Mouse (Mus musculus): ENCODE data around the gene Ndufs8.
"Not testable (repeated sequence)": the region's sequence is repeated elsewhere in the genome, so short reads cannot be mapped to it uniquely, and the experiment has no call there.

The Ndufs8 gene

DNA sequence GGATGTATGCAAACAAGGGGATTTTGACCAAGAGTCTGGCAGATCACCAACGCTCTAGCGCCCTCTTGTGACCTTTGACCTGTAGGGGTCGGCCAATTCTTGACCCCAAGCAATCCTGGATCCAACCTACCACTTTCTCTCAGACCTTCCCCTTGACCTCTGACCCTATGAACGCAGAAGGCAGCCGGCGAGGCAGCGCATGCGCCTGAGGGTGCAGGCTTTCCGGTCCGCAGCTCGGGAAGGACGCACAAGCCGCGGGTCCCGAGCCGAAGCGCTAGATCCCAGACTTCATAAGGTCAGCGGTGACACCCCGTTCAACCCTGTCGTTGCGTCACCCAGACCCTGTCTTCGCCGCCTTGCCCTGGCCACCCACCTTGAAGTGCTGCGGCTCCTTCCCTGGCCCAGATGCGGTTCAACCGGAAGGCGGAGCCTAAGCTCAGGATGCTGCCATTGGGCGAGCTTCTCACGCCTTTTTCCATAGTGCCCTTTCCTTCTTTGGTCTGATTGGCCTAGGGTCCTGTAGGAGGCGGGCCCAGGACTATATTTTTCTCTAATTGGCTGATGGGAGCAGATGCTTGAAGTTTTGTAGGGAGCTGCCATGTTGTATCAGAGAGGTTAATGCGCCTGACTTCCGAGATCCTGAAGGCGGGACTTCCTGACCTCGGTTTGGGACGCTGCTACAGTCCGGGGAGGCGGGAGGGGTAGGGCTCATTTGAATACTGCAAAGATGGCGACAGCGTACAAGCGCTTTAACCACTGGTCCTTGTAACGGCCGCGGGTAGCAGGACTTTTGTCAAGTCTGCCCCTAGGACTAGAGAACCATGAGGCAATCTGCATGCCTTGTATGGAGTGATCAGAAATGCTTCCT, at the start of gene Ndufs8:
TSS of gene Ndufs8 (minus strand) at position 438 of the 868 bp plus-strand sequence.
- peak; percentile 97 for DNase-seq

DNA sequence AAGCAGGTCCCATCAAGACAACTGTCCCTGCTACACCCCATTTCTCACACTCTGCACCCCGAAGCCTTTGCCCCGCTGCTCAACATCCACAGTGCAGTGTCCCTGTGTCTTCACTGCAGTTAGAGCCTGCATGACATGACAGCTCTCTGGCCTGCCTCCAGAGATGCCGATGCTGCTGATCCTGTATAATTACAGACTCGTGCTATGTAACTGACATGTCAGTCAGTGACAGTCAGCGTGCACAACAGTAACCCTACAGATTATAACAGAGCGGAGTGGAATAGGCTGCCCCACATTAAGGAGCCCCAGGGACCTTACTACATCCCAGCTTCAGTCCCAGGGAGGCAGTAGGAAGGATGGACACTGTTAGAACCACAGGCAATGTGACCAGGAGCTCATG, 49.2 kb upstream of the Ndufs8 start:
- not testable (repeated sequence) for DNase-seq

DNA sequence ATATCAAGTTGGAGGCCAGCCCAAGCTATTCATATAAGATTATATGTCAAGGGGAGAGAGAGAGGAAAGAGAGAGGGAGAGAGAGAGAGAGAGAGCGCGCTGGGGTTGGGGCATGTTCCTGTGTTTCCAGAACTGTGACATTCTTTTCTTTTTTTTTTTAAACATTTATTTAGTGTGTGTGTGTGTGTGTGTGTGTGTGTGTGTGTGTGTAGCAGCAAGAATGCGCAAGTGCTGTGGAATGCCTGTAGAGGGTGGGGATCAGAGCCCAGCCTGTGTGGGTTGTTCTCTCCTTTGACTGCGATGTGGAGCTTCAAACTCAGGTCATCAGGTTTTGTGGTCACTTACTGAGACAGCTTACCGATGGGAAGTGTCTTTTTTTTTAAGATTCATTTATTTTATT, 47.6 kb upstream of the Ndufs8 start:
- DNase-seq: no peak

DNA sequence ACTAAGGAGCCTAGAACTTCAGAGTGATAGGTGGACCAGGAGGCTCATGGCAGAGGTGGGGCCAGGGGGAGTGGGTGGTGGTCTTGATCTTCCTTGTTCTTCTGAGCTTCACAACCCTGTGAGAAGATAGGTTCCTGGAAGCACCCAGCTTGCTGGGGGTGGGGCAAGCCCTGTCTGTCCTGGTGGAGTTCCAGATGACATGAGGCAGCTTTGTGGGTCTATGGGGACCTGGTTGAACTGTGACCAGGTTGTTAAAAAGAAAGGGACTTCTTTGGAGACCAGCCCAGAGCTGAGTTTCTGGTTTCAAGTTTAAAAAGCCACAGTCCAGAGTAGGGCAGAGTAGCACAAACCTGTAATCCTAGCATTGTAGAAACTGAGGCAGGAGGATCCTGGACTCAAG, 46.5 kb upstream of the Ndufs8 start:
- DNase-seq: no peak

DNA sequence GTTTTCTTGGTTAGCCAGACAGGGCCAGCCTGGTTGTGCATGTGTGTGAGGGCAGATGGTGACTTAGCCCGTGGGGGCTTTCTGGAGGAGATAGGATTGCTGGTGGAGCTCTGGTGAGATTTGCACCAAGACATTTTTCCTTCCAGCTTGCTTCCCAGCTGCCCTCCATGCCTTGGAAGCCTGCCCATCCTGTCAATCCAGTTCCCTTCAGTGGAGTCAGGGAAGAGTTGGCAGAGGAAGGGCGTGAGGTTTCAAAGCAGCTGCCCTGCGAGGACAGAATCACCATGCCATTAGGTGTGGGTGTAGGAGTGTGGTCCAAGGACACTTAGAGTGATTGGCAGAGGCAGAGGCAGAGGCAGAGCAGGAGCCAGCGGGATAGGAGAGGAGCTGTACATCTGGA, 45.9 kb upstream of the Ndufs8 start, which contains the start of gene Aldh3b3:
TSS of gene Aldh3b3 (plus strand) at position 176 of the 400 bp plus-strand sequence.
- no peak for DNase-seq

DNA sequence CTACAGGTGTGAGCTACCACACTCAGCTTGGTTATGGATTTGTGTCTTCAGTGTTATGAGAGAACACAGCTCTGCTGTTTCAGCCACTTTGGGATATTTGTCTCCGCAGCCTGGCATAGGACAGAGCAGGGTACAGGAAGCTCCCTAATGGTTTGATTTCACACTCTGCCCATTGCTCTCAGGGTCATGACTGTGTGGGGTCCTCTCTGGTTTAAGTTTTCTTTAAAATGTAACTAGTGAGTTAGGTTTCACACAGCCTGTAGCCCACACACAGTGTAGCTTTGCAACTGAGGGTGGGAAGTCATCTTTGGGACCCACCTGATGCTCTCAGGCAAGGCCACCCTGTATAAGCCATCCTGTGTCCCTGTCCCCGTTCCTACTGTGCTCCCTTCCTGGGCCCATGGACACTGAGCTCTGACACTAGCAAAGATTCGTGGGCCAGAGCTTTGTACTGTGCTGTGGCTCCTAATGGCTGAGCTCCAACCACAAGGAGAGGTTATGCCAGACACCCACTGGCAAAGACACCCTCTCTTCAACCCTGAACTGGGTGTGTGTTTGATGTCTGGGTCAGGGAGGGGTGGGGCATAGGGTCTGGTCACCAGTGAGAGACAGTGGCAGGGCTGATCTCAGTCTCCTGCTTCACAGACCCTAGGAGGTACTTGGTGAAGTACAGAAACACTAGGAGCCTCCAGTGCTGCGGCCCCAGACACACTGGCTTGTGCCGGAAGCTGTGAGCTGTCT, 44.9 kb upstream of the Ndufs8 start:
- not testable (repeated sequence) for DNase-seq

DNA sequence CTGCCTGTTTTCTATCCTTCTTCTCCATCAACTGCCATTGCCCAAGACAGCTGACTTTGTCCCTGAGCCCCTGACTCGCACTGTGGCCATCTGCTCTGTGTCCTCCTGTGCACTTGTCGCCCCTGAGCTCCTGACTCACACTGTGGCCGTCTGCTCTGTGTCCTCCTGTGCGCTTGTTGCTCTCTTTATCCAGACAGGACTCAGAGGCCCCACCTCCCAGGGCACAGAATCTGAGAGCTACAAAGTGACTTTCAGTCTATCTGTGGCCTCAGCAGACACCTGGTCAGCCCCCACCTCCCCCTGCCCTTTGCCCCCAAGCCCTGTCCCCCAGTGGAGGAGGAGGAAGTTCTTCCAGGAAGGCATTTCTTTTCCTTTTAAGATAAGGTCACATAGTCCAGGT, 43.2 kb upstream of the Ndufs8 start:
- DNase-seq: no peak

DNA sequence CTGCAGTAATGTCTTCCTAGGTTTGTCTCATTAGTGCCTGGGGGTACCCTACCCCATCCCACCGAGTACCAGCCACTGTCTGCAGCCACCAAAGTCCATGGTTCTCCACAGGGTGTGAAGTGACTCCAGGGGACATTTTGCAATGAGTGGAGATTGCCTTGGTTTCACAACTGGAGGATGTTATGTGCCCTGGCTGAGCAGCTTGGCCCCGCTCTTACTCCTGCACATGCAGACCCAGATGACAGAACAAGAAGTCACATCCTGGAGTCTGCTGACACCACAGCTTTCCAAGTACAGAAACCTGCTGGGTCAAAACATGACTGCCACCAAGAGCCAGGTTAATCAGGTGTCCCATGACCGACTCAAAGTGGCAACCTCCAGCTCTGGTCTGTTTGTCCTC, 42.5 kb upstream of the Ndufs8 start:
- no peak for DNase-seq

DNA sequence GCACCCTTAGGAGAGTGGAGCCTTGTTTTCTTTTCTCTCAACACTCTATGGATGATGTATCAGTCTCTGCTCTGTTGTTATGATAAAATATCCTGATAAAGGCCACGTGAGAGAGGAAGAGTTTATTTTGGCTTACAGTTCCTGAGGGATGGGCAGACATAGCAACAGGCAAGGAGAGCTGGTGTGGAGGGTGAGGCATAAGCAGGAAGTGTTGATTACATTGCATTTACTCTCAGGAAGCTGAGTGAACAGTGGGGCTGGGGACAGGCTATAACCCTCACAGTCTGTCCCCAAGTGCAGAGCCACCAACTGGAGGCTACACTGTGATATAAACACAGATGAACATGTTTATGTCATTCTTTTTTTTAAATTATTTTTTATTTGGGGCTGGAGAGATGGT, 39.5 kb upstream of the Ndufs8 start:
- DNase-seq: no peak

DNA sequence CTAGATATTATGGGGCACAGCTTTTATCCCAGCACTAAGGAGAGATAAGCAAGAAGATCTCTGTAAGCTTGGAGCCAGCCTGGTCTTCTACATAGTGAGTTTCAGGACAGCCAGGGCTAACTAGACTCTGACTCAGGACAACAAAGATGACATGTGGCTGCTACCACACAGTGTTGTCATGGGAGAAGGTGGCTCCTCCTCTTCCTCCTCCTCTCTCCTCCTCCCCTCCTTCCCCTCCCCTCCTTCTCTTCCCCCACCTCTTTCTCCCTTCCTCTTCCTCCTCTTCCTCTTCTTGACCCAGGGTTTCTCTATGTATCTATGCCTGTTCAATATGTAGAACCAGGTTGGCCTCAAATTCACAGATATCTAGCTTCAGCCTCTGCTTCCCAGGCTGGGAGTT, 38.9 kb upstream of the Ndufs8 start:
- no peak for DNase-seq

DNA sequence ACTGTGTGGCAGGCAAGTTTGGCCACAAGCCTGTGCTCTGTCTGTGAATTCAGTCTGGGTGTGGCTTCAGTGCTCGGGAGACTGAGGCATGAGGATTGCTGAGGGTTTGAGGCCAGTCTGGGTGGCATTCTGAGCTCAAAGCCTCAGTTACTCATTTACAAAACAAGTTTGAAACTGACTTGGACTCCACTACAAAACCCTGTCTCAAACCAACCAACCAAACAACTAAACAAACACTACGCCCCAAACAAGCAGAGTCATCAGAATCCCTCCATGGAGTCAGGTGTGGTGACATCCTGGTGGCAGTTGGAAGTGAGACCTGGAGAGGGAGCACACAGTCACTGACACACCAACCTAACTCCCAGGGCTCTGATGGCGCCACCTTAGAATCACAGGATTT, 37.8 kb upstream of the Ndufs8 start:
- DNase-seq: no peak

DNA sequence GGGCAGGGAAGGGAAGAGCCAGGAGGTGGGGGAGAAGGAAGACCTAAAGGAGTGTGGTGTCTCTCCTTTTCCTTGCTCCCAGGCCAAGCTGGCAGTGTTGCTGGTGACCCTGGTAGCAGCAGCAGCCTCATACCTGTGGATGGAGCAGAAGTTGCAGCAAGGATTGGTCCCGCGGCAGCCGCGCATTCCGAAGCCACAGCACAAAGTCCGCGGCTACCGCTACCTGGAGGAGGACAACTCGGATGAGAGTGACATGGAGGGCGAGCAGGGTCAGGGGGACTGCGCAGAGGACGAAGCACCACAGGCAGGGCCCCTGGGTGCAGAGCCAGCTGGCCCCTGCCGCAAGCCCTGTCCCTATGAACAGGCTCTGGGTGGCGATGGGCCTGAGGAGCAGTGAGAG, 36.0 kb upstream of the Ndufs8 start:
- DNase-seq: no peak

DNA sequence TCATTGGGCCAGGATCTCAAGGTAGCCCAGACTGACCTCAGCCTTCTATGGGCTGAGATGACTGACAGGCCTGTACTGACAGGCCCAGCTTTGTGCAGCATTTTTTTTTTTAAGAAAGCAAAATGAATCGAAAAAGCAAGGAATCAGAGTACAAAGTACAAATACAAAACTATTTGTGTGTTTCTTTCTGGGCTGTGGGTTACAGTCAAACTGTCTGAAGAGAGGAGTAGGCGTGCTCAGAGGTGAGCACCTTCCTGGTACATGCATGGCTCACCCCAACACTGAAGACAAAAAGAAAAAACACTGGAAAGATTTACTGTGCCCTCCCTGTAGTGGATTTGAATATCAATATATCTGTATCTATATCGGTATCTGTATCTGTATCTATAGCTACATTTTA, 35.2 kb upstream of the Ndufs8 start:
- DNase-seq: no peak

DNA sequence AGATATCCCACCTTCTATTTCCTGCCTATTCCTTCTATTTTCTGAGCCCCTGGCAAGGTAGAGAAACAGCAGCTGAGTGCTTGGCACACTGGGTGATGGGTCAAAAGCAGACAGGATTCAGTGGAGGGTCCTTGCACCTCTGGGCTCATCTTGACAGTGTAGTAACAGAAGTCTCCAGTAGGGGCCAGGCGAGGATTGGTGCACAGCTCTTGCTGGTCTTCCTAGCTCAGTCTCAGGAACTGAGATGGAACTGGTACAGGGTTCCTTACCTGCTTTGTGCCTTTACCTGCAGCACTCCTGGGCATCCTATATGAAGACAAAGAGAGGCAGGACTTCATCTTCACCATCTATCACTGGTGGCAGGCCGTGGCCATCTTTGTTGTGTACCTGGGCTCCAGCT, 34.1 kb upstream of the Ndufs8 start:
- peak; percentile 47 for DNase-seq

DNA sequence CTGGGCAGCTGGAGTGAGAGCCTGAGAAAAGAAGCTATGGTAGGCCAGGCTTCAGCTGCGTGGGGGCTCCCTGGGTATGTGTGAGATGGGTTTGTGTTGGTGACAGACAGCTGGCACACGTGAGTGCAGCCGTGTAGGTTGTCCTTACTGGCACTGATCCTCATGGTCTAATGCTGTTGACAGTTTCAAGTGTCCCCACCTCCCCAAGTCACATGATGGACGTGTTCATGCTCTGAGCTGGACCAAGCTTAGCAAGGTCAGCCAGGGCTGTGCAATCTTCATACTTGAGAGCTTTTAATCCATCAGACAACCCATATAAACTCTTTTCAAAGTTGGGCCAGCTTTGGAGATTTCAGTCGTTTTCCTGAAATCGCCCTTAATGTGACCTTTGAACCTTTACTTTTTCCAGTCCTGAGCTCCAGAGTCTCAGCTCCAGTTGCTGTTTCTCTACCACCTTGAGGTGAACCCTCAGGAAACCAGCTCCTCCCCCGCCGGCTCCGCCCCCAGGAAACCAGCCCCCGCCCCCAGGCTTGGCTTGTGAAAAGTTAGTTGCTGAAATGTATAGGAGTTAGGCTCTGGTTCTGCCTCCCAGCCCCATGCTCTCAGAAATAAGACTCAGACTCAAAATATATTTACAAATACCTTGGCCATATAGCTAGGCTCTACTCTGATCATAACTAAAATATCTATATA, 33.4 kb upstream of the Ndufs8 start:
- no peak for DNase-seq

DNA sequence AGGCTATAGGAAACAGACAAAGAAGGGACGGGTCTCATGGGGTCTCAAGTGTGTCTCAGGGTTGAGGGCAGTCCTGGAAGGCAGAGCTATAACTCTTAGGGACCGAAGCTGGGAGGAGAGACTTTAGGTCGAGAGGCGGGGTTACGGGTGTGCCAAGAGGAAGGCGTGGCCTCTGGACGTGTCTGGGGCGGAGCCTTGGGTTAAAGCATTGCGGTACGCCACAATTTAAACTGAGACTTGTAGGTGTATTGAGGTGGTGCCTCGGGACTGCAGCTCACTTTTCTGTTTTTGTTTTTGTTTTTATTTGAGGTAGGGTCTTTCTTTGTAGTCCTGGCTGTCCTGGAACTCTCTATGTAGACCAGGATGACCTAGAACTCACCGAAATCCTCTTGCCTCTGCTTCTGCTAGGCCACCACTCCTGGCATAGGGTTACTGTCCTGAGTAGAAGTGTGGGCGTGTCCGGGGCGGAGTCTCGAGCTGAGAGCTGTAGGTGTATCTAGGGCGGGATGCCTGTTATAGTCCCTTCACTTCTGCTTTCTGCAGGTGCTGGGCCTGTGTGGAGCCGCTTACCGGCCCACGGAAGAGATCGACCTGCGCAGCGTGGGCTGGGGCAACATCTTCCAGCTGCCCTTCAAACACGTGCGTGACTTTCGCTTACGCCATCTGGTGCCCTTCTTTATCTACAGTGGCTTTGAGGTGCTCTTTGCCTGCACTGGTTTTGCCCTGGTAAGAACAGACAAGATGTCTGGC, 30.6 kb upstream of the Ndufs8 start:
- DNase-seq: no peak

DNA sequence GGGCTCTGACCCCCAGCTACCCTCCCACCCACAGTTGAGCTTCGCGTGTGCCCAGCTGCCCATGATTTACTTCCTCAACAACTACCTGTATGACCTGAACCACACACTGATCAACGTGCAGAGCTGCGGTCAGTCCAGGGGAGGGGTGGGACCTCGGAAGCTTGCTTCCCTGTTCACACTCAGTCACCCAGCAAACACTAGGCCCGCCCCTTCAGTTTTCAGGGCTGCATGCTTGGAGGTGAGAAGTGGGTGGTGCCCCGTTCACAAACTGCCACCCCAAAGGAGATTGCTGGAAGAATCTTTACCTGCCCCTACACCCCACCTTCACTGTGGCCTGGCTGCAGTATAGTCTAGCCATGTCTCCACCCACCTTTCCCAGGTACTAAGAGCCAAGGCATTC, 29.7 kb upstream of the Ndufs8 start:
- DNase-seq: no peak

DNA sequence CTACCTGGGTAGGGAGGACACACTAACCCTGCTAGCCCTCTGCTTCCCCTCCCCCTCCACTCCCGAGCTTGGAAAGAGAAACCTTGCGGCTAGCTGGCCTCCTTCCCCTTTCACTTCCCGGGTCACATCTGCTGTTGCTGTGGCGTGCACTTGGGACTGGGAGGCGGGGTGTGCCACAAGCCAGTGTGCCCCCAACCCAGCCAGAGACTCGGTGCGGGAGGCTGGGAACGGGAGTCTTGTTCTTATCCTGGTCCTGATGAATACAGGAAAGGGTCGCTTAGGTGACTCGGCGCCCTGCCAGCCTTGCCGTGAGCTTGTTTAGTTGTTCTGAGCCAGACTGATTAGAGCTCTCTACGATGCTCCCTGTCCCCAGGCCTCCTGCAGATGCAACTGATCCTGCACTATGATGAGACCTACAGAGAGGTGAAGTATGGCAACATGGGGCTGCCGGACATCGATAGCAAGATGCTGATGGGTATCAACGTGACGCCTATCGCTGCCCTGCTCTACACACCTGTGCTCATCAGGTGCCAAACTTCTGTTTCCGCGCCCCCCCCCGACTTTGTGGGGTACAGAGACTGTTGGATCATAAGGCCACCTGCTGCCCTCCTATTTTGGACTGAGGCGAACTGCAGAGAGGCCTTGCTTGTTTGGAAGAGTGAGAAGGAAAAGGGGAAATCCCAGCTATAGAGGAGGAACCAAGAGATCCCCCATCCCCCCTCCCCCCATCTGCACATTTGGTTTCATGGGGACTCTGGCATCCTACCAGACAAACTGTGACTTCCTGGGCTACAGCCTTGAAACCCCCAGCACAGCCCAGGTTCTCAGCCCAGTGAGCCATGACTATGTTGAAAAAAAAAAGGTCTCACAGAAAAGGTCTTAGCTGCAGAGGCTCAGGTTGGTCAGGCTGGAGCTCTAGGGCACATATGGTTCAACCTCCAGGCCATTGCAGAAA, 23.6 kb upstream of the Ndufs8 start:
- DNase-seq: peak; percentile 56

DNA sequence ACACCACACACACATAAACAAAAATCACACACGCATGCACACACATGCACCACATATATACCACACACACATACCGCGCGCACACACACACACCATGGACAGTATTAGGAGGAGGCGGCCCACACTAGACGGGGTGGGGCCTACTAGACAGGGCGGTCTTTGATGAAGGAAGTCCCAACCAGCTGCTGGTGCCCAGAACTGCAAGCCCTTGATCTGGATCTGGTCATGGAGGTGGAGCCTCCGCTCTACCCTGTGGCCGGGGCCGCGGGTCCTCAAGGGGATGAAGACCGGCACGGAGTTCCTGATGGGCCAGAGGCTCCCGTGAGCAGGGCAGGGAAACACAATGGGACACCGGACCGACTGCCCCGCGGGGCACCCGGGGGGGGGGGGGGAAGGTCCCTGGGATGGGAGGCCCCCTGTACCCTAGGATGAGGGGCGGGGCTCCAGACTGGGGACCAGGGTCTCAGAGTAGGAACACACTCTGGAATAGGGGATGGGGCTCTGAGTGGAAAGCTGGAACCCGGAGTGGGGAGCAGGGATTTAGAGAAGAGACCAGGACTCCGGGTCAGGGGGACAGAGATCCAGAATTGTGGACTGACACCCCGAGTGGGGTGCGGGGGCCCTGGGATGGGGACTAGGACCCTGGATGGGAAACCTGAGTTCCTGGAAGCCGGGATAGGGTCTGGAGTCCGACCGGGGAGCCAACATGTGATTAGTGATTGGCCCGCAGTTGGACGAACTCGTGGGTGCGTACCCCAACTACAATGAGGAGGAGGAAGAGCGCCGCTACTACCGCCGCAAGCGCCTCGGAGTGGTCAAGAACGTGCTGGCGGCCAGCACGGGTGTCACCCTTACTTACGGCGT, 22.7 kb upstream of the Ndufs8 start, which contains the start of gene Unc93b1:
TSS of gene Unc93b1 (plus strand) at position 155 of the 864 bp plus-strand sequence.
- no peak for DNase-seq

DNA sequence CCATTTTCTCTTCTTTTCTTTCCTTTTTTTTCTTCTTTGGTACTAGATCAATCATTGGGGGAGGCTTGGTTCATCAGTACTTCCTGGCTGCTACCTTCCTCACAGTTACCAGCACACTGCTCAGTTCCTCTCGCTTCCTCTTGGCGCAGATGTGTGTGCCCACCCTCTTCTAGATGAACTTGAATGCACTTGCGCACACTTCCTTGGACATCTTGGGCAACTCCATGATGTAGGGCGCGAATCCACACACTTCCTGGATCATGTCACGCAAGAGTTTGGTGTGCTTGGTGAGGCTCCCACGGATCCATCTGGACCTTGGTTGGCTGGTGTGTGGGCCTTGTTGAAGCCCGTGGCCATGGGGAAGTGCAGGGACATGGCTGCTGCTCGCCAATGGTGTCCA, 19.1 kb upstream of the Ndufs8 start:
- DNase-seq: peak; percentile 17

All from cerebellum, adult 11-12 months (tissue).